Mouse (Mus musculus): ENCODE measurements at regions not wholly inside any gene's neighbourhood (a gene's known extent, or its start where the extent isn't known, plus 50 kb on each side); places are given as distances from the start of the nearest gene placed in this dataset.

DNA sequence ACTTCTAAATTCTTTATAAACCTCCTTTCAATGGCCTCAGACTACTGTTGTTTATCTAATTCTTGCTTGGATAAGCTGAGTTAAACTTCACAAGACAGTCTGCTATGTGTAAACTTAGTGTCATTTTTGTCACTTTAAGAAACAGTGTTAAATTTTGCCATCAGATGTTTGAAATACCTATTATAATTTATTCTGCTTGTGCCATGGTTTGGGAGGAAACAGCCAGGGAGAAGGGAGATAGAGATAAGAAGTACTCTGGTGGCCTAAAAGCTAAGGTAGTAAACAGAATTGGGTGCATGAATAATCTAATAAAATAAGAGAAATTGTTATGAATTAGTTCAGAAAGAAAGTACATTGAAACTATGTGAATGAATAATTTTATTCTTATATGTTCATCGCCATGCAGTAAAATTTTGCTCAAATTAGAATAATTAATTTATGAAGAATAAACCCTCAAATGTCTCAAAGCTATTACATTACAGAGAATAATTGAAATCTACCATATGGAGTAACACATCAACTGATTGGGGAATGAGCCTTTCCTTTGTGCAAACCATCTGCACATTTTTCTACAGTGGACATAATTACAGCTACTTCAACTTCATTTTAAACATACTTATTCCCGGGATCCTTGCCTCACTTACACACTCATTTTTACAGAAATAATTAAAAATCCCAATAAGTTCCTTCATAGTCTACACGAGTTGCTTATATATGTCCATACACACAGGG lies 982.3 kb downstream of the Fam181b start:
- Histone ChIP-seq H3K4me2 (no peak overlapping the region), H3K9ac (no peak overlapping the region), H3K9me3 (replicated peaks) (no peaks in the 10 kb centered on the region), H3K4me1 (no peaks in the 10 kb centered on the region), H3K27ac (no peak overlapping the region), H3K36me3 (ENCODE audit: poor library complexity, severe bottlenecking) (no peaks in the 10 kb centered on the region), H3K27me3 (no peaks in the 10 kb centered on the region), H3K4me3 (no peak overlapping the region)
- 75% methylated on average over 3 of the region's 3 CpGs for WGBS
- peak; percentile 27; the same call in 1 of the 2 replicates for ATAC-seq

Data from forebrain, embryonic 13.5 days (tissue).